Mouse (Mus musculus): ENCODE data around the gene Cars.
A peak's percentile ranks its signal among the peaks of the same experiment; 100 is the strongest.
"Not testable (repeated sequence)": the region's sequence is repeated elsewhere in the genome, so short reads cannot be mapped to it uniquely, and the experiment has no call there.

The Cars gene

DNA sequence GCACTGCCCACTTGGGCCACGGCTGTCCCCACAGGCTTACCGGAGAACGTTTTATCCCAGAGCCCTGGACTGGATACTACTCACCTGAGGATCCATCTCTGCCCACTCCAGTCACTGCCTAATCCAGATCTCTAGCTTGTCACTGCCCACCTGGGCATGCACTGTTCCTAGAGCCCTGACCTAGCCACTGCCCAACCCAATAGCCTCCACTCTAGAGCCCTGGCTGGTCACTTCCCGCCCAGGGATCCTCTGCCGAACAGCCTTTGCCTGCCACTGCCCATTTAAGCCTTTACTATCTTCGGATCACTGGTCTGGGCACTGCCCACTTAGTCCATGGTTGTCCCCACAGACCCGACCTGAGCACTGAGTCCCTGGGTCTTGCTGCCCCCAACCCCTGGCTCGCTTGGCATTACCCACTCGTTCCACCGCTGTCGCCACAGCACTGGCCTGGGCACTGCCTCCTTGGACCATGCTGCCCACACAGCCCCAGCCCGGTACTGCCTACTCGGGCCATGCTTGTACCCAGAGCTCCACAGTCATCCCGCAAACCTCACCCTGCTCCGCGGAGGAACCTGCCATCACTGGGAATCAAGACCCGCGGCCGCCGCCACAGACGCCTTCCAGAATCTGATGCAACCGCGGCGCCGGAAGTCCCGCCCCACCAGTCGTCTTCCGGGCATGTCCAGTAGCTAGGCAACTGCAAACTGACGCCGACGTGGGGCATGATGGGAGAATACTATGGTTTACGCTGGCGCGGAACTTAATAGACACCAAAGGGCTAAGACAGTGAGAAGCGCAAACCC, at the start of gene Cars:
Cars (minus strand) TSS at position 663 of the 803 bp plus-strand sequence.
- peak; percentile 96 for DNase-seq

GRCm38 (mm10) chr7:143649034-143649768, 49.3 kb upstream of the Cars start, which contains the start of gene Tnfrsf22:
Gene Tnfrsf22, minus strand, starts transcription at chr7:143649661.
- peak; percentile 80 for DNase-seq

DNA sequence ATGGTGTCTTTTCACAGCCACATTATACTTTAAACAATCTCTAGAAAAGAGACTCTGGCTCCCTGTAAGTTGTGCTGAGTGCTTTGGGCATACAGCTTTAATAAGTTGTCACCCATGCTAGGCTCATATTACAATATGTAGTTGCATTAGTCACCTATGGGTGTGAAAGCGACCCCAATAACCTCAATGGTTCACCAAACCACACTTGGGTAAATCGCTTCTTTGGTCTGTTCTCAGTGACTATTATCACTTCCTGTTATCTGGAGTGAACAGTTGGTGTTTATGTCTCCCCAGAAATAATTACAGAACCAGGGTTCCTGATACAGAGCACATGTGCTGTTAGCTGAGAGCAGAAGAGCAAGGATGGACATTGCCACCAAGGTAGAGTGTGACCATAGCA, 44.1 kb upstream of the Cars start:
- DNase-seq, result not testable (repeated sequence)

GRCm38 (mm10) chr7:143636674-143637073, 36.8 kb upstream of the Cars start:
- no peak for DNase-seq

DNA sequence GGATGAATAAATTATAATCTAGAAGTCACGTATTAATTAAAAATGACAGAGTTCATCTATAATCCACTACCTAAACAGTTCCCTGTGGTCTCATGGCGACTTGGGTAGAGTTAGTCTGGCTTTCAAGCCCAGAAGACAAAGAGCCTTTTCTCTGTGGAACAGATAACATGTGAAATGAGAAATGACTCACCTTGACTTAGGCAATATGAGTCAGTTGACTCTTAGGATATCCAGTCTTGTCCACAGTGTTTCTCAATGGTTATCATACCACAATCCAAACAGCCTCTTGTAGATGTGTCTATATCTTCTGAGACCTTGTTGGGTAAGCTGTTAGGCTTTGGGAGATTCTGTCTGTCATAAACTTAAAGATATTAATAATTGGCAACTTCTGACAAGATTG, 31.6 kb upstream of the Cars start:
- no peak for DNase-seq

- no peak for DNase-seq
Observed at GRCm38 (mm10) chr7:143629501-143629900, 29.6 kb upstream of the Cars start.

GRCm38 (mm10) chr7:143628540-143628939, 28.6 kb upstream of the Cars start, which contains the start of gene Tnfrsf26:
Gene Tnfrsf26, minus strand, starts transcription at chr7:143628722.
- no peak for DNase-seq

- no peak for DNase-seq
Observed at GRCm38 (mm10) chr7:143627555-143628286, 27.8 kb upstream of the Cars start.

- DNase-seq, result no peak
Observed at GRCm38 (mm10) chr7:143626178-143626577, 26.3 kb upstream of the Cars start.

GRCm38 (mm10) chr7:143625151-143625550, 25.3 kb upstream of the Cars start:
- DNase-seq, result peak; percentile 12

DNA sequence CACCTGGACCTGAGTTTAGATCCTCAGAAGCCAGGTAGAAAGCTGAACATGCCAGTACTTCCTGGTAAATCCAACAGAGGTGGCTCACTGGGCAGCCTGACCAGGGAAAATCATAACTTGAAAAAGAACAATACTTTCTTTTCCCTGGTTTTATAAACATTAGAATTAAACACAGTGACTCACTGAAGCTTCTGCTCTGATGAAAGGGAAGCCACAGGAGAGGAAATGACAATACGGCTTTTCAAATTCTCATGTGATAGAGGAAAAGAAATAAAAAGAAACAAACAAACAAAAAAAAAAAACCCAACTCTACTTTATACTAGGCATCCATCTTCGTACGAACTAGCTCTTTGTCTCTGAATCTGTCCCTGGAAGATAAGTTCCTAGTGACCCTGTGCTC, 24.7 kb upstream of the Cars start:
- no peak for DNase-seq

DNA sequence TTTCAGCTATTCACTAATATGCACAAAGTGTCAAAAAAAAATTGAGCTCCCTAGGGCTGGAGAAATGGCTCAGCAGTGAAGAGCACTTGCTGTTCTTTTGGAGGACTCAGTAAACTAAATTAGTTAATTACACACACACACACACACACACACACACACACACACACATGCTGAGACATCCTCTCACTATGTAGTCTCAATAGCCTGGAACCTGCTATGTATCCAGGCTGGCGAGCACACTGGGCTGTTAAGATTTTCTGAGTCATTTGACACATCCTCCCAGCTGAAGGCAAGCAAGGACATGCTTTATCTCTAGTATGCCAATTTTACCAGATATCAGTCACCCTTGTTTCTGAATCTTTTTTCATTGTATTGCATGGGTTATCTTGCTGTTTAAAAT, 21.1 kb upstream of the Cars start:
- DNase-seq, result no peak

GRCm38 (mm10) chr7:143614404-143615135, 14.7 kb upstream of the Cars start:
- peak; percentile 62 for DNase-seq

DNA sequence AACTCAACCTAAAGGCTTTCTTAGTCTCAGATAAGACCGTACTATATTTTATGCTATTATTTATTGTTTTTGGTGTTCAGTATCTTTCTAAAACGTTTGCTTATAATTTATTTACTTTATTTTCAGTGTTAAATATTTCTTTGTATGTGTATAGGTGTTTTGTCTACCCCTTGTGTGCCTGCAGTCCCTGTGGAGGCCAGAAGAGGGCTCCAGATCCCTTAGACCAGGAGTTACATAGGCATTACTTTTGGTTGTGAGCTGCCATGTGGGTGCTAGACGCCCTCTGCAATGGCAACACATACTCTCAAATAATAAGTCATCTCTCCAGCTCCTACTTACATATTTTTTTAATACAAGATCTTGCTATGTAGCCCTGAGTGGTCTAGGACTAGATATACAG, 12.3 kb upstream of the Cars start:
- DNase-seq, result no peak

GRCm38 (mm10) chr7:143605321-143605720, 5.4 kb upstream of the Cars start:
- DNase-seq, result no peak

DNA sequence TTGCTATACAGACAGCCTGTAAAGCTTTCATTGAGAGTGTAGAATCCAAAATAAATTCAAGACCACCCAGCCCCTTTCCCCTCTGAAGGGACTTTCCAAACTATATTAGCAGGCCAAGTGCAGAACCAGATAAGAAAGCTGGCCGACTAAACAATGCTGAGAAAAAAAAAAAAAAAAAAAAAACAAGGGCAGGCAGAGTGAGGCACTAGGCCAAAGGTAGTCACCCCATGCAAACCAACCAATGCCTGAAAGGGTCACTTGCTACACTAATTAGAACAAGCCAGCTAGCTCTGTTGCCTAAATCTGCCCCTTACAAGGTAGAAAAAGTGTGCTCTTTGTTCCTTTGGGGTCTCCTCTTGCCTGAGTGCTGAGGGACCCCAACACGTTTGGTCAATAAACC, 5.0 kb upstream of the Cars start:
- DNase-seq, result no peak

- DNase-seq, result no peak
Observed at GRCm38 (mm10) chr7:143601705-143602104, 1.8 kb upstream of the Cars start.

GRCm38 (mm10) chr7:143600231-143600740, 396 bp upstream of the Cars start:
- DNase-seq, result no peak

- peak; percentile 14 for DNase-seq
Observed at GRCm38 (mm10) chr7:143594865-143595264, 5.0 kb downstream of the Cars start.

GRCm38 (mm10) chr7:143592255-143592654, 7.6 kb downstream of the Cars start:
- DNase-seq, result no peak

GRCm38 (mm10) chr7:143588006-143588405, 11.9 kb downstream of the Cars start:
- DNase-seq, result no peak

- DNase-seq, result no peak
Observed at GRCm38 (mm10) chr7:143587586-143587985, 12.3 kb downstream of the Cars start.

Measured in kidney, adult 9 months (tissue).